Mouse (Mus musculus) inflammation-experienced regulatory T-cells, adult 6 months (primary cell): ENCODE measurements around the gene Dst. TPM values are rescaled to one million over a fixed set of nuclear protein-coding genes. Genes with fewer than 3 reads are reported as not detected.

Experiments
- ATAC-seq: one replicate; pipeline ENCODE4 v1.8.0; 2017
- polyA plus RNA-seq, 3 experiments: library from polyadenylated mRNA; unstranded; fragments of 100-300 nt; shearing (Covaris generic); gene quantifications; one replicate each; pipeline ENCODE4 v1.2.1; 2017

Gene Dst
- polyA plus RNA-seq = 10 to 100 TPM; 18.1 to 31.7 (median 20.6) TPM

DNA sequence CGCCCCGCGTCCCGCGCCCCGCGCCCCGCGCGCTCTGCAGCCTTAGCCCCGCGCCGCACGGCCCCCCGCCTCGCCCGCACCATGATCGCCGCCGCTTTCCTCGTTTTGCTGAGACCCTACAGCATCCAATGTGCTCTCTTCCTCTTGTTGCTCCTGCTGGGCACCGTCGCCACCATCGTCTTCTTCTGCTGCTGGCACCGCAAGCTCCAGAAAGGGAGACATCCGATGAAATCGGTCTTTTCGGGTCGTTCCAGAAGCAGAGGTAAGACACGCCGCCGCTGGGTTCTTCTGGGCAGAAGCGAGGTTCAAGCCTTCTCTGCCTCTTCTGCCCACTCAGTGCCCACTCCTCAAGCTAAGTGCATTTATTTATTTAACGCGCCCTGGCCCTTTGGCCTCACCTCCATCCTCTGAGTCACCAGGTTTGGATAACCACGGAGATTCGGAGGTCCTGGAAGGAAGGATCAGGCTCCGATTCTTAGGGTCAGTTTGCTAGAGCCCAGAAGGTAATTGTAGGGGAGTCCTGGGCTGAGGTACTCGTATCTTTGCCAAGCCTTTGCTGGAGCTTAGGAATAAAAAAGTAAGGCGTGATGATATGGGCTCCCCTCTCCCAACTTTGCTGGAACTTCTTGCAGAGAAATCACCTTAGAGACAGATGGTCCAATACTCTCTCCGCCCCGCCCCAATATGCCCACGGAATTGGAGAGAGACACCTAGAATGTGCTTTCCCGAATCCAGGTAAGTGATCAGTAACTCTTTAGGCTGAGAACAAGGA lies at the start of gene Dst:
Gene Dst (plus strand): TSS at position 35 of the 772 bp plus-strand sequence.
- ATAC-seq = no peak

- no peak for ATAC-seq
These were observed 39.0 kb upstream of the Dst start for GRCm38 (mm10) chr1:33869031-33869430.

GRCm38 (mm10) chr1:33869437-33869836 lies 38.6 kb upstream of the Dst start:
- no peak for ATAC-seq

DNA sequence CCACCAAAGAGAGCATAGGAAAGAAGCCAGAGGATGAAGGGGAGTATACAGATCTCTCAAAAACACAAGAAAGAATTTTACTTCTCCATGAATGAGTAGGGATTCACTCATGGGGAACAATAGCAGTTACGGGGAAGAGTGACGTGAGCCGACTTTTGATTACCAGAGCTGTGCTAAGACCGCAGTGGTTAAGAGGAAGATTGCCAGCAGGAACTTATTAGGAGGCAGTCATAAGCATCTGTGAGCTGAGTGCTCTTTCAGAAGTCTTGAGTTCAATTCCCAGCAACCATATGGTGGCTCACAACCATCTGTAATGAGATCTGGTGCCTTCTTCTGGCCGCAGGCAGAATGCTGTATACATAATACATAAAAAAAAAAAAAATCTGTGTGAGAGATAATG lies 34.5 kb upstream of the Dst start:
- ATAC-seq = no peak

- ATAC-seq = no peak
These were observed 32.3 kb upstream of the Dst start for GRCm38 (mm10) chr1:33875691-33876090.

GRCm38 (mm10) chr1:33876416-33876815 lies 31.6 kb upstream of the Dst start:
- ATAC-seq = no peak

- ATAC-seq = no peak
These were observed 29.9 kb upstream of the Dst start for GRCm38 (mm10) chr1:33878170-33878569.

- peak; percentile 96 for ATAC-seq
These were observed 24.8 kb upstream of the Dst start for GRCm38 (mm10) chr1:33883102-33883839.

DNA sequence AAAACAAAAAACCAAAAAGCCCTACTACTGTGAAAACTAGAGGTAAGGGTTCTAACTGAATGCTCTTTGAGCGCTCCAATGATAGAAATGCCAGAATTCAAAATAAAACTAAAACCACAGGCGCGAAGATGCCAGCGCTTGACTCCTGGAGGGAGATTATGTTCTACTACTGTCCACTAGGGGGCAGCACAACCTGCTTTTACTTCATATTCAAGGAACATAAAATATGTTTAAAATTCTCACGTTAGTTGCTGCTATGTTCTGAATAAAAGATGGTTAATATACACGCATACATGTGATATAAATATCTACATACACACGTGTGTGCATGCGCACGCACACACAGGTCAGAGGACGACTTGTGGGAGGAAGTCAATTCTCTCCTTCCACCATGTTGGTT lies 15.2 kb upstream of the Dst start:
- ATAC-seq = peak; percentile 32

- ATAC-seq = no peak
These were observed 11.9 kb upstream of the Dst start for GRCm38 (mm10) chr1:33896116-33896515.

DNA sequence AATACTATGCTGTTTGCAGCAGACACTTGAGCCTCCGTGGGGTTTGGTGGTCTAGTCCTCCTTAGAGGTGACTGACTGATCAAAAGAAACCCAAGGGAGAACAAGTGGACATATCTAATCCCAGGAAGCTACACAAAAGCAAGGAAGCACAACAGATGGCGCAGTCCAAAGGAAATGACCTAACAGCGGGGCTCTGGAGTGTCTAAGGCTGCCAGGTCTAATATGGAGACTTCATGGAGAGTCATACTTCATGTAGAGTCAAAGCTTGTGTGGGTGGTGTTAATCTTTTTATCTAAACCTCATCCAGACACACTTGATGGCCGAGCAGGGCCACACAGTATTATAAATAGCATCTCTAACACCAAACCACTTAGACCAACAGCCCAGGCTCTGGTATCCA lies 11.4 kb upstream of the Dst start:
- ATAC-seq = no peak

DNA sequence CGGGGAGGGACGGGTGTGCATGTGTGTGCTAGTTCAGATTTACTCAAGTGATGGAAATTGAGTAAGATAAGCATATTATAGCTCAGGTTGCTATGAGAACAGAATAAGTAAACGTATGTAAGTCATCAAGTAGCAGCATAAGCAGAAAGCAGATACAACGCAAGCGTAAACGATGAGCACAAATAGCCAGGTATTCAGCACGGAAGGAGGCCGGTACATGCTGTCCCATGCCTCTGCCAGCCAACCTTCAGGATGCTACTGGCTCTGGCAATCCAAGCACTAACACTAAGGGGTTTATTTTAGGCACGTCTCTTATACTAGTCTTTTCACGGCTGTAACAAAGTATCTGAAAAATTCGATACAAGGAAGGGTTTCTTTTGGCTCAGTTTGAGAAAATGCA lies 10.6 kb upstream of the Dst start:
- ATAC-seq = no peak

DNA sequence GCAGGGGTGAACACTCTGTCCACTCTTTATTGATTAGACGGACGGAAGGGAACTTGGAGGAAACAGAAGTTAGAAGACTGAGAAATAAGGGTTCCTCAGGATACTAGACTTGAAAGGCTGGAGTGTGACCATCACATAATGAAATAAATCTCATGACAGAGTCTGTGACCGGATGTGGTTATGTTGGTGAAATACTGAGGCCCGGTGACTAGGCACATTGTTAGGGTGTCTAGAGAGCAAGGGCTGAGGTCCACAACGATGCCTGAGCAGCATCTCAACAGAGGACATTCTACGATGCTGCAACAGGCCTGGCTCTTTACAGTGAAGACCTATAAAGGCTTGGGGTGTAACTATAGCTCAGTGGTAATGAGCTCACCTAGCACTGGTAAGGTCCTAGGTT lies 9.7 kb upstream of the Dst start:
- no peak for ATAC-seq

GRCm38 (mm10) chr1:33900175-33900574 lies 7.8 kb upstream of the Dst start:
- ATAC-seq = no peak

DNA sequence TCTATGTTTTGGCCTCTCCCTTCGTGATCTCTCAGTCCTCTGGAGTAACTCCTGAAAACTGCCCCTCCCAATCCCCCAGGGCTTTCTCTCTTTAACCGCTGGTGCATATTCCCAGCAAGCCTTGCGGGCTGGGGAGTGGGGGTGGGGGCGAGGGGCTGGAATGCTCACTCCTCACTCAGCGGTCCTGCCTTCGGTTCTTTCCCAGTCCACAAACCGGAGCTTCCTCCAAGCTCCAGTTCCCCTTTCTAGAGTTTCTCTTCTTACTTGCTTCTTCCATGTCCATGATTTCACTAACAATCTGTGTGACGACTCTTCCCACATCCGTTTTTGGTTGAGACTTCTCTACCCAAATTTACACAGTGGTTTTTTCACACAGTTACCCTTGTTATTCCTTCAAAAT lies 4.4 kb upstream of the Dst start:
- ATAC-seq = no peak

- no peak for ATAC-seq
These were observed 1.8 kb upstream of the Dst start for GRCm38 (mm10) chr1:33906216-33906615.

GRCm38 (mm10) chr1:33906927-33907326 lies 1.1 kb upstream of the Dst start:
- no peak for ATAC-seq

DNA sequence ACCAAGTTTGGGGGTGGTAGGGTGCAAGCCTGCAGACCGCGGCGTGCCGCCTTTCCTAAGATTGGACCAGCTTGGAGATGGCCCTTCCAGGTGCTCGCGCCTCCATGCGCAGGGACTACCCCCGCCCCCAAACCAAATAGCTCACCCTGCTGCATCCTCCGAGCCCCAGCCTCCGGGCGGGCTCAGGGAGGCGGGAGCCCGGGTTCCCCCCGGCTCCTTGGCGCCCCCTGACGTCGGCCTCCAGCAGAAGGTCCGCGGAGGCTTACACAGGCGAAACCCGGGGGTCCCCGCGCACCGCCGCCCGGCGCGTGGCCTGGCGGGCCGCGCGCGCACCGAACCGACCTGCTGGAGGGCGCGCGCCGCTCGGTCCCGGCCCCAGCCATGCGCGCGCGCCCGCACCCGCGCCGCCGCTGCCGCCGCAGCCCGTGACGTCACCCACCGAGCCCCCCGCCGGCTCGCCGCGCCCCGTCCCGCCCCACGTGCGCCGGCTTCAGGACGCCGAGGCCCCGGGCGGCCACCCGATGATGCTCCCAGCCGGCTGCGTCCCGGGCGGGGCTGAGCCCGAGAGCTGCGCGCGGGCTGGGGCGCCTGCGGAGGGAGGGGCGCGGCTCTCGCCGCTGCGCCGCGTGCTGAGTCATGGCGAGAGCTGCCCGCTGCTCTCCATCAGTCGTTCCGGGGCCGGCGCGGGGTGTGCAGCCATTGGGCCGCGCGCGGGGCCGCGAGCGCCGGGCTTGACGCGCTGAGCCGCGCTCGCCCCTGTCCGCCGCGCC lies 419 bp upstream of the Dst start, which contains the start of gene Bend6:
Gene Bend6 (minus strand): TSS at position 396 of the 770 bp plus-strand sequence.
- ATAC-seq = peak; percentile 46

DNA sequence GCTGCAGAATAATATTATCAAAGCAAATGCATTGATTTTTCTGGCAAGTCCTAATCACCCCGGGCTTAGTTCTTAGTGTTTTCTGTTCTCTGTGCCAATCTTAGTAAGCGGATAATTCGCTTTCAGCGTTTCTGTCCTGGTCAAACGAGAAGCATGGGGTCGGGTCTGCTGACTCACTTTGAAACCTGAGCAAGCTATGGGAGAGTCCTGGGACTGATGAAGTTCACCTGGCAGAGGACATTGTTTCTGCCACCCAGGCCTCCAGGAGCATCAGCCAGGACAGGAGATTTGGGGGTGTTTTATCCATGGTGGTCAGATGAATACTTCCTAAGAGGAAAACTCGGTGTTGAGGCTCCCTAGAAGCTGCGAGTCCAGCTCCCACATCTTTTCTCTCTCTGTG lies 3.6 kb downstream of the Dst start:
- ATAC-seq = no peak

DNA sequence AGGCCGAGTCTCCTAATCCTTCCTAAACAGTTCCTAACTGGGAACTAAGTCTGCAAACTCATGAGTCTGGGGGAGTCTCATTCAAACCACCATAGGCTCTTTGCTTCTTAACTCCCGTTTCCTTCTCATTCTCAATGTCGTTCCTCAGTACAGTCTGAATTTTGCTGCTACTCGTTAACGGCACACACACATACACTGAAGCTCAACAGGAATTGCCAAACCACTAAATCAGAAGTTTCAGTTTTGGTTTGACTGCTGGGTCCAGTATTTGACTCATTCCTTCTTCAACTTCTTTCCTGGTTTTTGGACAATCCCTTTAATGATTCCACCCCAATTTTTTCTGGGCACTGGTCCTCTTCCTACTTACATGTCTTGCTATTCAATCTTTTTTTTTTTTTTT lies 8.5 kb downstream of the Dst start:
- ATAC-seq = no peak

DNA sequence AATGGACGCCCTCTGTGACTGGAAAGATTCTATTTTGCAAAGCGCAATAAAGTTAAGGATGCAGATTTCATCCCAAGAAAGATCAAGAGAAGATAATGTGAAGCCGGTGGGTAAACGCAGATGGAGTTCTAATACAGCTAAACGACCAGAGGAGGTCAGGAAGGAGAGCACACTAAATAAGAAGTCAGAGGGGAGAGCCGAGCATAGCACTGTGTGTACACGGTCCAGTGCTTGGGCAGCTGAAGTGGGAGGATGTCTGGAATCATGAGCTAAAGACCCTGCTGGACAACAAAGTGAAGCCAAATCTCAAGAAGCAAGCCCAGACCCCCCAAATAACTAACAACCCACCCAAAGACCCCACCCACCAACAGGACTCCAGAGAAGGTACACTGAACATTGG lies 14.9 kb downstream of the Dst start:
- ATAC-seq = no peak

- no peak for ATAC-seq
These were observed 17.3 kb downstream of the Dst start for GRCm38 (mm10) chr1:33925283-33925682.

- ATAC-seq = no peak
These were observed 19.4 kb downstream of the Dst start for GRCm38 (mm10) chr1:33927466-33927865.
